Mouse (Mus musculus) MEL (cell line): ENCODE measurements at regions not wholly inside any gene's neighbourhood (a gene's known extent, or its start where the extent isn't known, plus 50 kb on each side); places are given as distances from the start of the nearest gene placed in this dataset.

ENCODE experiments used
- DNase-seq: peaks from one replicate; pipeline ENCODE4 v3.0.0; 2011; ENCODE audit warnings: low read depth, low spot score
- H3K27ac ChIP-seq: 2 replicates; pipeline ENCODE4 v1.5.1; 2012; ENCODE audit warnings: low read depth, mild to moderate bottlenecking, control low read depth, low read length, moderate library complexity; ENCODE audit not compliant: control insufficient read depth
- H3K27me3 ChIP-seq, 2 experiments: fragments of 150-350 bp in 1 of 2; sonication (generic) in 1 of 2; 2 replicates each; pipeline ENCODE4 v1.6.1; 2012; ENCODE audit warnings: low read length in 2 of 2, mild to moderate bottlenecking in 2 of 2, improper control_type of control experiment in 1 of 2, moderate library complexity in 1 of 2; ENCODE audit not compliant: insufficient read depth in 2 of 2, control insufficient read depth in 1 of 2
- H3K36me3 ChIP-seq, 2 experiments: 2 replicates each; pipeline ENCODE4 v1.6.1; 2012 to 2014; ENCODE audit warnings: low read length in 2 of 2, improper control_type of control experiment in 1 of 2, inconsistent platforms in 1 of 2, mild to moderate bottlenecking in 1 of 2; ENCODE audit not compliant: insufficient read depth in 2 of 2, control insufficient read depth in 1 of 2
- H3K4me1 ChIP-seq, 2 experiments: fragments of 150-350 bp in 1 of 2; sonication (generic) in 1 of 2; 2 replicates each; pipeline ENCODE4 v1.6.1; 2012; ENCODE audit warnings: low read length in 2 of 2, improper control_type of control experiment in 1 of 2, mild to moderate bottlenecking in 1 of 2; ENCODE audit not compliant: insufficient read depth in 2 of 2, control insufficient read depth in 1 of 2
- H3K4me3 ChIP-seq, 2 experiments: fragments of 150-350 bp in 1 of 2; sonication (generic) in 1 of 2; 2 replicates each; pipeline ENCODE4 v1.5.1; 2012; ENCODE audit warnings: low read depth in 2 of 2, low read length in 2 of 2, mild to moderate bottlenecking in 2 of 2, moderate library complexity in 2 of 2, control low read depth in 1 of 2, improper control_type of control experiment in 1 of 2; ENCODE audit not compliant: control insufficient read depth in 1 of 2, insufficient read depth in 1 of 2
- H3K79me2 ChIP-seq: 2 replicates; pipeline ENCODE4 v1.6.1; 2012; ENCODE audit warnings: mild to moderate bottlenecking, low read length, moderate library complexity; ENCODE audit not compliant: control insufficient read depth, poor library complexity, insufficient read depth
- H3K9ac ChIP-seq: 2 replicates; pipeline ENCODE4 v1.6.1; 2012; ENCODE audit warnings: low read depth, mild to moderate bottlenecking, control low read depth, low read length, moderate library complexity; ENCODE audit not compliant: control insufficient read depth, poor library complexity, severe bottlenecking
- H3K9me3 ChIP-seq: fragments of 150-350 bp; sonication (generic); replicated peaks from 2 replicates; pipeline ENCODE4 v1.6.1; 2012; ENCODE audit warnings: mild to moderate bottlenecking, low read length, improper control_type of control experiment, moderate library complexity; ENCODE audit not compliant: insufficient read depth
- BHLHE40 ChIP-seq: IDR thresholded peaks from 2 replicates; pipeline ENCODE4 v1.6.1; 2012; ENCODE audit warnings: low read depth, mild to moderate bottlenecking, inconsistent platforms, low read length, improper control_type of control experiment, borderline replicate concordance
- CHD1 ChIP-seq: IDR thresholded peaks from 2 replicates; pipeline ENCODE4 v1.6.1; 2012; ENCODE audit warnings: low read depth, mild to moderate bottlenecking, inconsistent platforms, low read length, improper control_type of control experiment
- CHD2 ChIP-seq: IDR thresholded peaks from 2 replicates; pipeline ENCODE4 v1.6.1; 2011; ENCODE audit warnings: low read length, improper control_type of control experiment
- CTCF ChIP-seq, 3 experiments: IDR thresholded peaks in 2 of 3; conservative IDR thresholded peaks in 1 of 3; 2 replicates each; pipeline ENCODE4 v1.5.1; 2011 to 2012; ENCODE audit warnings: low read length in 3 of 3, low read depth in 2 of 3, mild to moderate bottlenecking in 2 of 3, improper control_type of control experiment in 1 of 3, inconsistent platforms in 1 of 3, mixed read lengths in 1 of 3, moderate library complexity in 1 of 3; ENCODE audit not compliant: control insufficient read depth in 1 of 3, insufficient read depth in 1 of 3, poor library complexity in 1 of 3, severe bottlenecking in 1 of 3
- ELF1 ChIP-seq: IDR thresholded peaks from 2 replicates; pipeline ENCODE4 v1.6.1; 2014; ENCODE audit warnings: low read depth, mild to moderate bottlenecking, inconsistent platforms, low read length, improper control_type of control experiment, moderate library complexity
- EP300 ChIP-seq, 2 experiments: IDR thresholded peaks; 2 replicates each; pipeline ENCODE4 v1.6.1; 2011; ENCODE audit warnings: improper control_type of control experiment in 2 of 2, low read length in 2 of 2, low read depth in 1 of 2, mild to moderate bottlenecking in 1 of 2
- ETS1 ChIP-seq: IDR thresholded peaks from 2 replicates; pipeline ENCODE4 v1.6.1; 2012; ENCODE audit warnings: low read depth, mild to moderate bottlenecking, inconsistent platforms, low read length, improper control_type of control experiment, moderate library complexity
- GABPA ChIP-seq: IDR thresholded peaks from 2 replicates; pipeline ENCODE4 v1.6.1; 2012; ENCODE audit warnings: low read depth, mild to moderate bottlenecking, inconsistent platforms, low read length, improper control_type of control experiment, moderate library complexity
- GATA1 ChIP-seq: IDR thresholded peaks from 2 replicates; pipeline ENCODE4 v1.6.1; 2011; ENCODE audit warnings: low read depth, low read length, improper control_type of control experiment
- HCFC1 ChIP-seq: IDR thresholded peaks from 2 replicates; pipeline ENCODE4 v1.6.1; 2012; ENCODE audit warnings: low read depth, mild to moderate bottlenecking, inconsistent platforms, low read length, improper control_type of control experiment, moderate library complexity
- JUND ChIP-seq: IDR thresholded peaks from 2 replicates; pipeline ENCODE4 v1.6.1; 2011; ENCODE audit warnings: low read depth, mild to moderate bottlenecking, improper control_type of control experiment, low read length
- KAT2A ChIP-seq: conservative IDR thresholded peaks from 2 replicates; pipeline ENCODE4 v1.6.1; 2012; ENCODE audit warnings: low read depth, low read length, improper control_type of control experiment, inconsistent platforms
- MAX ChIP-seq: IDR thresholded peaks from 2 replicates; pipeline ENCODE4 v1.6.1; 2011; ENCODE audit warnings: low read length, improper control_type of control experiment
- MAZ ChIP-seq: IDR thresholded peaks from 2 replicates; pipeline ENCODE4 v1.6.1; 2012; ENCODE audit warnings: low read depth, mild to moderate bottlenecking, inconsistent platforms, low read length, improper control_type of control experiment
- MEF2A ChIP-seq: IDR thresholded peaks from 2 replicates; pipeline ENCODE4 v1.6.1; 2014; ENCODE audit warnings: low read depth, mild to moderate bottlenecking, inconsistent platforms, low read length, improper control_type of control experiment; ENCODE audit not compliant: poor library complexity, insufficient replicate concordance, severe bottlenecking; ENCODE audit errors: extremely low read depth
- MYB ChIP-seq: IDR thresholded peaks from 2 replicates; pipeline ENCODE4 v1.6.1; 2011; ENCODE audit warnings: mild to moderate bottlenecking, low read depth, low read length, improper control_type of control experiment
- MYC ChIP-seq: IDR thresholded peaks from 2 replicates; pipeline ENCODE4 v1.6.1; 2011; ENCODE audit warnings: low read depth, mild to moderate bottlenecking, low read length, improper control_type of control experiment, moderate library complexity
- NELFE ChIP-seq: IDR thresholded peaks from 2 replicates; pipeline ENCODE4 v1.6.1; 2011; ENCODE audit warnings: low read depth, low read length, improper control_type of control experiment
- POLR2AphosphoS2 ChIP-seq: IDR thresholded peaks from 2 replicates; pipeline ENCODE4 v1.6.1; 2011; ENCODE audit warnings: low read length, improper control_type of control experiment
- POLR2AphosphoS5 ChIP-seq: IDR thresholded peaks from 2 replicates; pipeline ENCODE4 v1.6.1; 2012; ENCODE audit warnings: low read depth, borderline replicate concordance, mild to moderate bottlenecking, inconsistent platforms, low read length, moderate library complexity, mixed read lengths
- RCOR1 ChIP-seq: IDR thresholded peaks from 2 replicates; pipeline ENCODE4 v1.6.1; 2012; ENCODE audit warnings: low read depth, mild to moderate bottlenecking, inconsistent platforms, low read length, improper control_type of control experiment
- SIN3A ChIP-seq: IDR thresholded peaks from 2 replicates; pipeline ENCODE4 v1.6.1; 2012; ENCODE audit warnings: low read length, improper control_type of control experiment, inconsistent platforms
- SMC3 ChIP-seq: IDR thresholded peaks from 2 replicates; pipeline ENCODE4 v1.6.1; 2011; ENCODE audit warnings: low read depth, low read length, improper control_type of control experiment
- TAL1 ChIP-seq: IDR thresholded peaks from 2 replicates; pipeline ENCODE4 v1.6.1; 2012; ENCODE audit warnings: mild to moderate bottlenecking, inconsistent platforms, low read length, moderate library complexity, mixed read lengths
- TCF12 ChIP-seq: IDR thresholded peaks from 2 replicates; pipeline ENCODE4 v1.6.1; 2014; ENCODE audit warnings: low read depth, mild to moderate bottlenecking, inconsistent platforms, low read length, improper control_type of control experiment, moderate library complexity
- UBTF ChIP-seq: IDR thresholded peaks from 2 replicates; pipeline ENCODE4 v1.6.1; 2012; ENCODE audit warnings: low read depth, mild to moderate bottlenecking, inconsistent platforms, low read length, improper control_type of control experiment, moderate library complexity, borderline replicate concordance; ENCODE audit not compliant: insufficient read depth
- ZC3H11A ChIP-seq: IDR thresholded peaks from 2 replicates; pipeline ENCODE4 v1.6.1; 2012; ENCODE audit warnings: low read depth, mild to moderate bottlenecking, inconsistent platforms, low read length, improper control_type of control experiment
- ZKSCAN1 ChIP-seq: IDR thresholded peaks from 2 replicates; pipeline ENCODE4 v1.6.1; 2012; ENCODE audit warnings: low read depth, mild to moderate bottlenecking, inconsistent platforms, low read length, improper control_type of control experiment, moderate library complexity
- ZNF384 ChIP-seq: IDR thresholded peaks from 2 replicates; pipeline ENCODE4 v1.6.1; 2012; ENCODE audit warnings: low read depth, mild to moderate bottlenecking, inconsistent platforms, low read length, improper control_type of control experiment

GRCm38 (mm10) chr6:143359320-143360032 is 192.5 kb downstream of the Etnk1 start:
- Histone ChIP-seq H3K4me1 (peaks cover 4 to 10% of the 10 kb centered on the region in 2 experiments), H3K4me3 (no peak overlapping the region), H3K9me3 (no peaks in the 10 kb centered on the region), H3K27me3 (no peaks in the 10 kb centered on the region), H3K36me3 (peaks cover 0 to 15% of the 10 kb centered on the region in 2 experiments; a peak in 2 of 4 replicates), H3K9ac (no peak overlapping the region), H3K79me2 (no peaks in the 10 kb centered on the region), H3K27ac (no peak overlapping the region)
- no peak for TF ChIP-seq SMC3
- TF ChIP-seq ZC3H11A, result no peak
- no peak for TF ChIP-seq JUND
- TF ChIP-seq KAT2A, result no peak
- TF ChIP-seq POLR2AphosphoS2, result no peak
- no peak for TF ChIP-seq ZKSCAN1
- no peak for TF ChIP-seq MYC
- TF ChIP-seq ZNF384, result no peak
- TF ChIP-seq GABPA, result no peak
- no peak for TF ChIP-seq CHD2
- no peak for TF ChIP-seq CTCF (IDR thresholded peaks at IDR 0.05 in 2 of 3, conservative IDR thresholded peaks at IDR 0.05 in 1 of 3; ENCODE audit: control insufficient read depth in 1 of 3, insufficient read depth in 1 of 3, low read depth in 2 of 3, low read length in 3 of 3, poor library complexity in 1 of 3, severe bottlenecking in 1 of 3)
- TF ChIP-seq UBTF, result no peak
- no peak for TF ChIP-seq EP300 (IDR thresholded peaks at IDR 0.05; ENCODE audit: low read depth in 1 of 2, low read length in 2 of 2)
- TF ChIP-seq POLR2AphosphoS5, result no peak
- no peak for TF ChIP-seq MAX
- no peak for TF ChIP-seq MEF2A
- no peak for DNase-seq

GRCm38 (mm10) chr6:143361149-143361725 is 194.2 kb downstream of the Etnk1 start:
- peaks cover 4 to 10% of the 10 kb centered on the region in 2 experiments for H3K4me1 ChIP-seq
- H3K4me3 ChIP-seq, result peak overlapping the region in 1 of 2 experiments; percentile 49; a peak in 2 of 4 replicates
- no peaks in the 10 kb centered on the region for H3K9me3 ChIP-seq
- H3K36me3 ChIP-seq, result peaks cover 0 to 15% of the 10 kb centered on the region in 2 experiments; a peak in 2 of 4 replicates
- TF ChIP-seq RCOR1 (peak; percentile 56; the same call in 1 of the 2 replicates), SIN3A (peak; percentile 52), MYB (no peak), MAZ (no peak), BHLHE40 (peak; percentile 19; the same call in 1 of the 2 replicates), EP300 (IDR thresholded peaks at IDR 0.05; ENCODE audit: low read depth in 1 of 2, low read length in 2 of 2) (peak; percentile 84 to 90), JUND (0 out of 2 replicates have a peak, but pooled peaks have one; percentile 12), MYC (peak; percentile 62; the same call in 1 of the 2 replicates), ELF1 (0 out of 2 replicates have a peak, but pooled peaks have one; percentile 30), ETS1 (peak; percentile 94), GATA1 (peak; percentile 91), NELFE (no peak), CHD1 (no peak), ZNF384 (peak; percentile 94), TAL1 (peak; percentile 47), HCFC1 (no peak), TCF12 (peak; percentile 69; the same call in 1 of the 2 replicates)
- TF ChIP-seq, all 39 proteins: peak for 12
- peak overlapping the region; percentile 86 for H3K27ac ChIP-seq
- peak overlapping the region; percentile 51 for H3K9ac ChIP-seq
- no peaks in the 10 kb centered on the region for H3K27me3 ChIP-seq
- no peaks in the 10 kb centered on the region for H3K79me2 ChIP-seq
- DNase-seq, result peak; percentile 94
